In the genomic region with DNA sequence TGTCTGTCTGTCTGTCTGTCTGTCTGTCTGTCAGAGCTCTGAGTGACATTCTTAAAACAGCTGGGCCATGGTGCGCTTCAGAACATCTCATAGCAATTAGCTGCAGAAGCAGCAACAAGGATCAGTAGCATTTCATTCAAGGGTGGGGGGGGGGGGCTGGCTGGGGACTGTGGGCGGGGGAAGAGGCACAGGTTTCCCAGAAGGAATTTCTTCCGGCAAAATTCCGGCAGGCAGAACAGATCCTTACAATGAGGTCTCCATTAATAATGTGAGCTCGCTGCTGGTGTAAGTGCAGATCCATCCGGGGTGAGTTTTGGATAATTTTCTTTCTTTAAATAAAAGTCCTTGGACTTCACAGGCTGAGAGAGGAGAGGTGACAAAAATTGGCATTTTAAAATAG, we compare ENCODE assay signal across 15 mouse cellular contexts. TPM values are rescaled to one million over a fixed set of nuclear protein-coding genes. Genes with fewer than 3 reads are reported as not detected.
DNase-seq lines count a peak whose midpoint lies in the region; ATAC-seq and TF ChIP-seq lines count a peak whose summit lies in the region.
"Had no signal": no experiment of that assay in that cellular context is flagged by ENCODE, and none has a peak within 500 bp of the region (broad histone marks: within the 10 kb centered on the region; RNA-seq: fewer than 3 reads in every experiment).

No protein-coding gene starts in this region.

- H3K36me3 ChIP-seq in hindbrain, embryonic 14.5 days (replicated peaks; ENCODE audit: control insufficient read depth, insufficient read depth) = no peaks in the 10 kb centered on the region
- H3K36me3 ChIP-seq in neural tube, embryonic 15.5 days = no peaks in the 10 kb centered on the region
- H3K36me3 ChIP-seq: embryonic facial prominence, embryonic 13.5 days had no signal

- H3K9ac ChIP-seq in hindbrain, embryonic 14.5 days = 0 out of 2 replicates have a peak overlapping the region, but pooled peaks have one; percentile 40
- H3K9ac ChIP-seq in neural tube, embryonic 15.5 days (replicated peaks) = no peak overlapping the region
- H3K9ac ChIP-seq: embryonic facial prominence, embryonic 13.5 days; liver, embryonic 14.5 days had no signal

- no peaks in the 10 kb centered on the region for H3K27me3 ChIP-seq in hindbrain, embryonic 14.5 days (ENCODE audit: control insufficient read depth, insufficient read depth, low read length)
- no peaks in the 10 kb centered on the region for H3K27me3 ChIP-seq in neural tube, embryonic 15.5 days (replicated peaks)
- H3K27me3 ChIP-seq: embryonic facial prominence, embryonic 13.5 days had no signal

- 13% methylated on average over 6 of the region's 6 CpGs for WGBS in hindbrain, embryonic 14.5 days
- 13% methylated on average over 6 of the region's 6 CpGs for WGBS in neural tube, embryonic 15.5 days

- no peak for ATAC-seq in hindbrain, embryonic 14.5 days (ENCODE audit: low FRiP score)
- no peak for ATAC-seq in neural tube, embryonic 15.5 days (ENCODE audit: low FRiP score)

- H3K4me1 ChIP-seq in hindbrain, embryonic 14.5 days (replicated peaks; ENCODE audit: control insufficient read depth, insufficient read depth, low read length) = peaks cover 31% of the 10 kb centered on the region
- H3K4me1 ChIP-seq in neural tube, embryonic 15.5 days = peaks cover 35% of the 10 kb centered on the region

- H3K4me2 ChIP-seq in hindbrain, embryonic 14.5 days (replicated peaks) = peak overlapping the region; percentile 42
- peak overlapping the region; percentile 48 for H3K4me2 ChIP-seq in neural tube, embryonic 15.5 days

- H3K9me3 ChIP-seq in hindbrain, embryonic 14.5 days (ENCODE audit: control insufficient read depth, low read length) = no peaks in the 10 kb centered on the region
- H3K9me3 ChIP-seq in neural tube, embryonic 15.5 days (replicated peaks) = no peaks in the 10 kb centered on the region
- H3K9me3 ChIP-seq: embryonic facial prominence, embryonic 13.5 days had no signal

- peak; percentile 15 for DNase-seq in embryo, embryonic 9.5 days (ENCODE audit: extremely low spot score)
- DNase-seq in embryo, embryonic 10 days (ENCODE audit: low spot score) = no peak
- DNase-seq in left cerebral cortex, adult 2 months (ENCODE audit: extremely low spot score in 1 of 2, low spot score in 2 of 2) = peak in 1 of 2 experiments; percentile 17
- no peak for DNase-seq in left cerebral cortex, postnatal 4 days
- DNase-seq in hindbrain, embryonic 14.5 days (ENCODE audit: low spot score) = no peak
- no peak for DNase-seq in spleen, postnatal 14 days (ENCODE audit: low spot score in 2 of 2)
- DNase-seq in adrenal gland, adult 8-10 months = no peak
- DNase-seq: kidney, postnatal 10 days had no signal

- H3K27ac ChIP-seq in left cerebral cortex, adult 2 months = peak overlapping the region; percentile 94
- no peak overlapping the region for H3K27ac ChIP-seq in hindbrain, embryonic 14.5 days
- peak overlapping the region; percentile 54; the same call in 1 of the 2 replicates for H3K27ac ChIP-seq in neural tube, embryonic 15.5 days (replicated peaks)
- H3K27ac ChIP-seq: embryonic facial prominence, embryonic 13.5 days; liver, embryonic 14.5 days had no signal

- TF ChIP-seq CTCF in left cerebral cortex, adult 2 months (IDR thresholded peaks at IDR 0.05) = no peak

- intact Hi-C loops in left cerebral cortex, adult 2 months (cut with DNase I) = loop anchor here (1.0 to 2.0 kb wide), 2 partner anchors 39 to 66 kb away; a partner anchor contains a TSS
- intact Hi-C loops in left cerebral cortex, postnatal 4 days (cut with DNase I) = no loop called here

- H3K4me3 ChIP-seq in left cerebral cortex, adult 2 months = peak overlapping the region; percentile 60
- H3K4me3 ChIP-seq in hindbrain, embryonic 14.5 days (replicated peaks; ENCODE audit: low read length) = 0 out of 2 replicates have a peak overlapping the region, but pooled peaks have one; percentile 6
- no peak overlapping the region for H3K4me3 ChIP-seq in neural tube, embryonic 15.5 days (replicated peaks)
- H3K4me3 ChIP-seq: embryonic facial prominence, embryonic 13.5 days had no signal

RNA-seq across cellular contexts. Expression of a gene that starts 40.0 kb away (rescaled TPM):
- 100 to 1,000 TPM; 365 to 382 TPM for total RNA-seq in left cerebral cortex, adult 2 months (2021)
- 100 to 1,000 TPM; 158 to 165 TPM for total RNA-seq in left cerebral cortex, postnatal 4 days (2021)
- 32.3 and 37.8 TPM in 2 replicates for polyA plus RNA-seq in hindbrain, embryonic 14.5 days (2014; fragmentation: Nextera tagmentation; extraction: Ambion mirVana)
- polyA plus RNA-seq in neural tube, embryonic 15.5 days (2015; fragmentation: Nextera tagmentation; extraction: Ambion mirVana) = 30.7 and 34.5 TPM in 2 replicates
- 100 to 1,000 TPM; 116 to 158 (median 131) TPM for total RNA-seq in adrenal gland, adult 8-10 months (2022)

RNA-seq across cellular contexts. Expression of a gene that starts 49.9 kb away (rescaled TPM):
- total RNA-seq in left cerebral cortex, adult 2 months (2021) = not detected
- not detected for total RNA-seq in left cerebral cortex, postnatal 4 days (2021)
- polyA plus RNA-seq in hindbrain, embryonic 14.5 days (2014; fragmentation: Nextera tagmentation; extraction: Ambion mirVana) = not detected in 2 replicates
- not detected in 2 replicates for polyA plus RNA-seq in neural tube, embryonic 15.5 days (2015; fragmentation: Nextera tagmentation; extraction: Ambion mirVana)
- total RNA-seq in adrenal gland, adult 8-10 months (2022) = not detected
- total RNA-seq: gastrocnemius, adult 18-20 months; hematopoietic stem cell, adult 5-6 weeks; left cerebral cortex, adult 18-20 months; MEL had no signal
- polyA plus RNA-seq: embryonic facial prominence, embryonic 13.5 days had no signal
